Mouse (Mus musculus) c-Kit-negative CD71-positive TER-119-positive erythroid progenitor cells, embryonic 14.5 days (primary cell): ENCODE measurements around the gene Lamc3.

ENCODE experiments used
- DNase-seq: peaks from one replicate; pipeline ENCODE4 v3.0.0-alpha.2; 2013; ENCODE audit warnings: low read depth, low spot score

The Lamc3 gene

GRCm38 (mm10) chr2:31934551-31934950 is 47.5 kb downstream of the Lamc3 start:
- DNase-seq, result no peak

GRCm38 (mm10) chr2:31935054-31935453 is 48.0 kb downstream of the Lamc3 start:
- no peak for DNase-seq

GRCm38 (mm10) chr2:31938298-31938697 is 51.2 kb downstream of the Lamc3 start:
- DNase-seq, result no peak

- DNase-seq, result no peak
Measured at GRCm38 (mm10) chr2:31943011-31943410, 55.9 kb downstream of the Lamc3 start.

- DNase-seq, result no peak
Measured at GRCm38 (mm10) chr2:31945580-31945979, 58.5 kb downstream of the Lamc3 start.

- no peak for DNase-seq
Measured at GRCm38 (mm10) chr2:31948392-31948791, 61.3 kb downstream of the Lamc3 start.

GRCm38 (mm10) chr2:31948801-31949200 is 61.7 kb downstream of the Lamc3 start:
- no peak for DNase-seq

- no peak for DNase-seq
Measured at GRCm38 (mm10) chr2:31950058-31950871, 63.2 kb downstream of the Lamc3 start, which contains the start of gene Aif1l. Gene Aif1l (plus strand): TSS chr2:31950139.

- no peak for DNase-seq
Measured at GRCm38 (mm10) chr2:31950966-31951365, 63.9 kb downstream of the Lamc3 start.

GRCm38 (mm10) chr2:31952236-31952635 is 65.1 kb downstream of the Lamc3 start:
- DNase-seq, result no peak

GRCm38 (mm10) chr2:31952725-31953124 is 65.6 kb downstream of the Lamc3 start:
- no peak for DNase-seq

- DNase-seq, result no peak
Measured at GRCm38 (mm10) chr2:31953687-31954086, 66.6 kb downstream of the Lamc3 start.

GRCm38 (mm10) chr2:31954779-31955181 is 67.7 kb downstream of the Lamc3 start:
- no peak for DNase-seq

GRCm38 (mm10) chr2:31955686-31956085 is 68.6 kb downstream of the Lamc3 start:
- no peak for DNase-seq

GRCm38 (mm10) chr2:31957211-31957610 is 70.1 kb downstream of the Lamc3 start:
- DNase-seq, result no peak

- no peak for DNase-seq
Measured at GRCm38 (mm10) chr2:31960986-31961385, 73.9 kb downstream of the Lamc3 start.

- DNase-seq, result no peak
Measured at GRCm38 (mm10) chr2:31961791-31962222, 74.7 kb downstream of the Lamc3 start.

- no peak for DNase-seq
Measured at GRCm38 (mm10) chr2:31962501-31963224, 75.6 kb downstream of the Lamc3 start.

GRCm38 (mm10) chr2:31963491-31963890 is 76.4 kb downstream of the Lamc3 start:
- no peak for DNase-seq

- DNase-seq, result no peak
Measured at GRCm38 (mm10) chr2:31964191-31964590, 77.1 kb downstream of the Lamc3 start.

- DNase-seq, result peak; percentile 43
Measured at GRCm38 (mm10) chr2:31965110-31965509, 78.0 kb downstream of the Lamc3 start.

GRCm38 (mm10) chr2:31966801-31967200 is 79.7 kb downstream of the Lamc3 start:
- no peak for DNase-seq

GRCm38 (mm10) chr2:31972589-31972988 is 85.5 kb downstream of the Lamc3 start:
- no peak for DNase-seq
